Mouse (Mus musculus) heart, postnatal 36 days (tissue): ENCODE results near the gene Gatad2a. TPM values are rescaled to one million over a fixed set of nuclear protein-coding genes. Genes with fewer than 3 reads are reported as not detected.

Experiments
- DNase-seq, 2 experiments: peaks; one replicate each; pipeline ENCODE4 v3.0.0; 2021 to 2022
- intact Hi-C: fragments of 180-260 bp; cut with DNase I; formaldehyde crosslinking; loops from one replicate; pipeline ENCODE4 v1.15.1; 2025
- total RNA-seq, 2 experiments: library from RNA; stranded (reverse); gene quantifications; 2 replicates each; pipeline ENCODE4 v1.2.3; 2021

The Gatad2a gene
- total RNA-seq, 2 experiments from 2014 or later, result 31.6 to 36.5 TPM

- intact Hi-C loops, result no loop called here
- DNase-seq, result peak; percentile 97 to 98
Observed at GRCm38 (mm10) chr8:69903063-69903542, 93.1 kb downstream of the Gatad2a start.

GRCm38 (mm10) chr8:69902163-69903062 lies 93.8 kb downstream of the Gatad2a start, which contains the start of the genes Tssk6, Ndufa13 and Yjefn3:
Tssk6 (plus strand) TSS chr8:69902184.
Ndufa13 (minus strand) TSS chr8:69902558.
Yjefn3 (minus strand) TSS chr8:69902712.
- intact Hi-C loops, result no loop called here
- peak; percentile 48 to 63 for DNase-seq

DNA sequence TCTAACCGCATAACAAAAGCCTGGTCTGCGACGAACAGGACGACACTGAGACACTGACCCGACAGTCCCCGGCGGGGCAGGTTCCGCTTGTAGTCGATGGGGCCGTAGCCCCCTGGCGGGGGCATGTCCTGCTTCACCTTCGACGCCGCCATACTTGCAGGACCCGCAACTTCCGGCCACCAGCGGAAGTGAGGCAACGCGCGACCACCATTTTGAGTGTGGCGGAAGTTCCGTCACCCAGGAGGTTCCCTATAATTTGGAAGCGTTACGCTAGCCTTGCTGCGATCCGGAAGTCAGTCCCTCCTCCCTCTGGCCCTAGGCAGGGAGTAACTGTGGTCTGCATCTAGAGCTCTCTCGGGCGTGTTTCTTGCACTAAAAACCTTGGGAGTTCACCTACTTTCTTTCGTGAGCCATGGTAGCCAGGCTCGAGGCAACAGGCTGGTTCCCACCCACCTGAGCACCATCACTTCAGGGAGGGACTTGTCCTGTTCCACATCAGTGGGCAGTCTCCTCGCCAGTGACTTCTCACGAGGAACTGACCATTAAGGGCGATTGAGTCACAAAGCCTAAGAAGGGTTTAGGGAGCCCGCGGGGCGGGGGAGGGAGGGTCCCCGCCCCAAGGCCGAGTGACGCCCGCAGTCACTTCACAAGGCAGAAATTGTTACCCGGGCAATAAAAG lies 94.6 kb downstream of the Gatad2a start:
- DNase-seq, result peak; percentile 99
- intact Hi-C loops, result no loop called here

GRCm38 (mm10) chr8:69900895-69901451 lies 95.2 kb downstream of the Gatad2a start:
- intact Hi-C loops, result no loop called here
- no peak for DNase-seq

GRCm38 (mm10) chr8:69899876-69900275 lies 96.3 kb downstream of the Gatad2a start:
- DNase-seq, result no peak
- intact Hi-C loops, result no loop called here

DNA sequence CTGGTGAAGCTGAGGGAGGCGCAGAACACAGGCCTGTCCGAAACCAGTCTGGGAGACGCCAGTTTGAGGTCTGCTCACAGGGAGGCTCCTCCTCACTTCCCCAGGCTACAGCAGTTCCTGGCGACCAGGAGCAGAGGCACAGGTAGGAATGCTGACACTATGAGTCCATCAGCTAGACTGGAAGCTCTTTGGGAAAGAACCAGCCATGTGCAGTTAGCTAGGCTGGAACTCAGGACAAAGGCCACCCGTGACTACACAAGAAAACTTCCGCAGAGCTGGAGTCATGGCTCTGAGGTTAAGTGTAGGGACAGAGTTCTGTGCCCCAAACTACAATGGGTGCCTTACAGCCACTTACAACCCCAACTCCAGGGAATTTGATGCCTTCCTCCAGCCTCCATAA lies 98.3 kb downstream of the Gatad2a start:
- intact Hi-C loops, result no loop called here
- no peak for DNase-seq

DNA sequence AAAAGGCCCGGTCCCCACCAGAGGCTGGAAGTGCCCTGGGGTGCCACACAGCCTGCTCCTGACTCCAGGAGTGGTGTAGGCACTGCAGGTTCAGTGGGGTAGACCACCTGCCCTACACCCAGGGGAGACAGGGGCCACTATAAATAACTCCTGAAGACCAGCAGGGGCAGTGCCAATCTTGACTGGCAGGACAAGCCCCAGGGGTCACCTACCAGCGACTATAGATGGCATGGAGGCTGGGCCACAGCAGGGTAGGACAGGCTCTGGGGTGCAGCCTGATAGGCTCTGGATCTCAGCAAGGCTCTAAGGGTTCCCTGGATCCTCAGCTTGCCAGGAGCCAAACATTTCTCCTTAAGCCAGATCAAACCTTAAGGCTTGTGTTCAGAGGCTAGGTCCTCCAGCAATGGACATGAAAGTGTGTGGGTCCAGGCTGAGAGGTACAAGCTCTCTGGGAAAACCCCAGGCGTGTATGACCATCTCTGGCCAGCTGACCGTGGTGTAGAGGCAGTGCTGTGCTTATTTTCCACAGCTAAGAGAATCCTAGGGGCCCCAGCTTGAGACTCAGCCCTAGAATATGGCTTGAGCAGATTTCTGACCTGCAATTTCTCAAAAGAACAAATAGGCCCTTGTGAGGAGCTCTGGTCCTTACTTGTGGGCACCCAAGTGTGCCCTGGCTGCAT lies 100.3 kb downstream of the Gatad2a start:
- DNase-seq, result no peak
- intact Hi-C loops, result no loop called here

GRCm38 (mm10) chr8:69894836-69895332 lies 101.3 kb downstream of the Gatad2a start:
- intact Hi-C loops, result no loop called here
- no peak for DNase-seq

GRCm38 (mm10) chr8:69893863-69894262 lies 102.3 kb downstream of the Gatad2a start:
- intact Hi-C loops, result no loop called here
- DNase-seq, result peak in 1 of 2 experiments; percentile 30

GRCm38 (mm10) chr8:69890813-69891241 lies 105.4 kb downstream of the Gatad2a start:
- peak in 1 of 2 experiments; percentile 43 for DNase-seq
- intact Hi-C loops, result loop anchor here (1.0 kb wide), 1 partner anchor 17 kb away; no protein-coding TSS in a partner anchor

DNA sequence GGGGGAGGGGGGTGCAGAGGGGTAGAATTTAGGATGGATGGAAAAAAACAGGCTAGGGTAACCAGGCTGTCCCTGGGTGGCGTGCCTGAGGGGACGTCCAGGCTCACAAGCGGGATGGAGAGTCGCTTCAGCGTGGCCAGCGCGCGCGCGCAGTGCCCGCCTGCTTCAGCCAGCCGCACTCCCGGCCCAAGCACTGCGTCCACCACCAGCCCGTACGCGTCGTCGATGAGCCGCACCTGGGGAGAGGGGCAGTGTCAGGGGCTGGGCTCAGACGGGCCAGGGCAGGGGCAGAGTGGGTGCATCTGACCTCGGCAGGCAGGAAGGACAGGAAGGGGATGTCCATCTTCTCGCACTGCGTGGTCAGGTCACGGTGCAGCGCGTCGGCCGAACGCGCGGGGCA lies 107.3 kb downstream of the Gatad2a start:
- DNase-seq, result no peak
- intact Hi-C loops, result loop anchor here (5.0 kb wide), 1 partner anchor 262 kb away; the partner anchor contains the start of gene Zfp868

DNA sequence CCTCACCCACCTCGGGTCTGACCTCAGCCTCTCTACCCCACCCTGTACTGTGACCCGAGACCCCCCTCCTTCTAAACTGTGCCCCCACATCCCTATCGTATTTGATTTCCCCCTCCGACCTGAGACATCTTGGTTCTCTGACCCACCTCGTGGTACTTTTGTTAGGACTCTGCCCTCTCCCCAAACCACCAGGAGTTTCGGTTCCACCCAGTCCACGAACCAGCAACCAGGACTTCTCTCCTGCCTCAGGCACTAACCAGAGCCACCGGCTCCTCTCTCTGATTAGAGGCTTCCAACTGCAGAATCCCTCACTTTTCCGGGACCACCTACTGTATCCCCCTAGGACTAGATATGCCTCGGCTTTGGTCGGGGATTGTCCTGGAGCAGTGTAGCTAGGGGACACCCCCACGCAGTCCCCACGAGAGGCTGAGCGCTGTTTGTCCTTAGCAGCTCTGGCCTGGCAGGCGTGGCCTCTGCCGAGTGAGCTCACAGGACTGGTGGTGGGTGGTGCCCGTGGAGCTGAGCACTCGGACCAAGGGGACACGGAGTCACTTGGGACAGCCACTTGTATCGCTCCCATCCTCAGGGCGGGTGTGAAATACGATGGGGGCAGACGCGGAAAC lies 107.8 kb downstream of the Gatad2a start:
- DNase-seq, result peak; percentile 32 to 33
- intact Hi-C loops, result loop anchor here (5.0 kb wide), 1 partner anchor 261 kb away; the partner anchor contains the start of gene Zfp868

GRCm38 (mm10) chr8:69887289-69888243 lies 108.6 kb downstream of the Gatad2a start, which contains the start of gene Cilp2:
Cilp2 (minus strand) TSS chr8:69887687.
- DNase-seq, result peak; percentile 46
- intact Hi-C loops, result loop anchor here (5.0 kb wide), 1 partner anchor 260 kb away; the partner anchor contains the start of gene Zfp868

GRCm38 (mm10) chr8:69884141-69884540 lies 112.0 kb downstream of the Gatad2a start:
- intact Hi-C loops, result no loop called here
- no peak for DNase-seq

DNA sequence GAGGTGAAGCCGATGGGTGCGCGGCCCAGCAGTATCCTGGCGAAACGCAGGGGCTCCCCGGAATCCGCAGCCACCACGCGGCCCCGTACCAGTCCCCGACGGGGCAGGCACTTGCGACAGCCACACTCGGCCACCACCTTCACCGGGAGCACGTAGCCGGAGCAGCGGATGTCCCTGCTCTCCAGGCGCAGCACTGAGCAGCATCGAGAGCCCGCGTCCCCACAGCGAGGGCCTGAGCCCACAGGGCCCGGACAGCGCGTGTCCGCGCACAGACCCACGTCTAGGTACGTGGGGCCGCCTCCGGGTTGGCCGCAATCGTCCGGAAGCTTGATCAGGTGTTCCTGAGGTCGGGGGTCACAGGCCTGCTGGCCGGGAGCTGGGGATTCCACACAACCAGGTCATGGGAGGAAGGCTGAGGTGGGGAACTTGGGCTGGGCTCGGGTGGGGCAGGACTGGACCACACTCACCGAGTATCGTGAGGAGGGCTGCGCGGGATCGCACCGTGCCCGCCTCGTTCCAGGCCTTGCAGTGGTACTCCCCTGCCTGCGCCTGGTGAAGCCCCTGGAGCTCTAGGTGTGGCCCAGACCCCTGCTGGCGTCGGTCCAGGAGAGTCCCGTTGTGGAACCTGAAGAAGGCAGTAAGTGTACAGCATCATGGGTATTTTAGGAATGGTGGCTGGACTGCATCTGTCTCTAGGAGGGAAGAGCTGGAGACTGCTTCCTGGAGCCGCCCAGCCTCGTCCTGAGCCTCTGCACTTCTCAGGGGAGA lies 113.2 kb downstream of the Gatad2a start:
- DNase-seq, result no peak
- intact Hi-C loops, result no loop called here

DNA sequence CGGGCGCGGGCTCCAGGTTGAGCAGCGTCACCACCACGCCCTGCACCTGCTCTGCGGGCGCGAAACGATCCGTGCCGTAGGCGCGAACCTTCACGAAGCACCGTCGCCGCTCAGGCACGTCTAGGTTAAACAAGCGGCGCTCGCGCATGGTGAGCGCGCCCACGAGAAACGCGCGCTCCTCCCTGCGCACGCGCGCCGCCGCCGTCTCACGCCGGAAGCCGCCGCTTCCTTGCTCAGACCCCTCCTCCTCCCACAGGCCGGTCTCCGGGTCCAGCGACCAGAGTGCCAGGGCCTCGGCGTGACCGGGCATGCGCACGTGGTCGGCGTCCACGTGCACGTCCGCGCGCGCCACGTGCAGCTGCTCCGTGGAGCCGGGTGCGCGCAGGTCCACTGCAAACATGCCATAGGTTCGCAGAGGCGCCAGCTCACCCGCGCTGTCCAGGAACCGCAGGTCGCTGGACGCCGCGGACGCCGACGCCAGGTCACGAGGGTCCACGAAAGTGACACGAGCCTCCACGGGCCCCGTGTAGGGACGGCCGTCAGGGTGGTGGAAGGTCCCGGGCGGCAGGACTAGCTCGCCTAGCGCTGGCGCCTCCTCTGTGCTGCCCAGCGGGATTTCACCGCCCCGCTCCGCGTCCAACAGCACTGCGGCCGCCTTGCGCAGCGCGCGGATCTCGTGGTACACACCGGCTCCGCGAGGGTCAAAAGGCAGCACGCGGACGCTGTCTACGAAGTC lies 114.0 kb downstream of the Gatad2a start:
- DNase-seq, result peak; percentile 40 to 56
- intact Hi-C loops, result no loop called here
